Mouse (Mus musculus) liver, adult (tissue): Measurements from ENCODE around the gene Crlf1.

ENCODE experiments used
- GATA4 ChIP-seq: IDR thresholded peaks from 2 replicates; pipeline ENCODE4 v1.6.1; 2014; ENCODE audit warnings: mild to moderate bottlenecking, low read length; ENCODE audit not compliant: insufficient replicate concordance

Gene Crlf1

GRCm38 (mm10) chr8:70503062-70503750 lies 10.2 kb downstream of the Crlf1 start:
- no peak for TF ChIP-seq GATA4

GRCm38 (mm10) chr8:70504291-70504716 lies 11.3 kb downstream of the Crlf1 start:
- no peak for TF ChIP-seq GATA4

DNA sequence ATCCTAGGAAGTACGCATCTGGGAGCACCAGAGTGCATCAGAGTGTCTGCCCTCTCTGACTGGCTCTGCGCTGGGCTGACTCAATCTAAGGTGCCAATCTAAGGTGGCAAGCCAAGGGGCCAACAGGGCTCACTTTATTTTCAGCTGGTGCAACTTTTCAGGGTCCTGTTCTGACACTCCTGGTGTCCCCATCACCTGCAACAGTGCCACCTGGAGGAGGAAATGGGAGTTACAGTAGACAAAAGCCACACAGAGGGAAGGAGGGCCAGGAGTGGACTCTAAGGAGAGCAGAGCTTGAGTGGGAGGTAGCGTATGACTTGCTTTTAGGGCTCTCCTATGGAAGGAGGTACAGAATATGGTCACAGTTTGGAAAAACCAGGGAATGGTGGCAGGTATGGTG lies 11.9 kb downstream of the Crlf1 start:
- TF ChIP-seq GATA4 = no peak

GRCm38 (mm10) chr8:70505698-70506327 lies 12.9 kb downstream of the Crlf1 start:
- TF ChIP-seq GATA4 = no peak

DNA sequence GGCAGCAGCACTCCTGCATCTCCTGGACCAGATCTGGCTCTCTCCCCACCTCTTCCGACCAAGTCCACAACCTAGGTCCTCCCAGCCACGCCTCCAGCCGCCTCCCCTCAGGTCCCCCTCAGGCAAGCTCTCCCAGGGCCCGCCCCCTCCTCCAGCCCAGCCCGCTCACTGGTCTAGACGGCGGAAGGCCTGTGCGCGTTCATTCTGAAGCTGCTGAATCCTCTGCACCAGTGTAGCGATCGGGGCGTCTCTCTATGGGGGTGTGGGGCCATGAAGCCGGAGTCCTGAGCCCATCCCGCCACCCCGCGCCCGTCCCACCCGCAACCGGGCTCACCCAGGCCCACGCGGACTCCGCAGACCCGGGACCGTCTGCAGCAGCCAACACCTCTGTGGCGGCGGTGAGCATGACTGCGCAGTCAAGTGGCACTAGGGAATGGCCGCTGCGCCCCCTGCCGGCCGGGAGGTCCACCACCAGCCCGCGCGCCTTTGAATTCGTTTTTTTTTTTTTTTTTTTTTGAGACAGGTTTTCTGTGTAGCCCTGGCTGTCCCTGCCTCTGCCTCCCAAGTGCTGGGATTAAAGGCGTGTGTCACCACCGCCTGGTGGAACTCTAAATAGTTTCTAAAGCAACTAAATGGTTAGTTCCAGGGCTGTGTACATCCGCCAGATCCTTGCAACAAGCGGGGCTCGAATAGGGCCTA lies 13.5 kb downstream of the Crlf1 start, which contains the start of gene Rex1bd:
Gene Rex1bd (minus strand): TSS at position 425 of the 699 bp plus-strand sequence.
- TF ChIP-seq GATA4 = no peak; the same call in 1 of the 2 replicates

DNA sequence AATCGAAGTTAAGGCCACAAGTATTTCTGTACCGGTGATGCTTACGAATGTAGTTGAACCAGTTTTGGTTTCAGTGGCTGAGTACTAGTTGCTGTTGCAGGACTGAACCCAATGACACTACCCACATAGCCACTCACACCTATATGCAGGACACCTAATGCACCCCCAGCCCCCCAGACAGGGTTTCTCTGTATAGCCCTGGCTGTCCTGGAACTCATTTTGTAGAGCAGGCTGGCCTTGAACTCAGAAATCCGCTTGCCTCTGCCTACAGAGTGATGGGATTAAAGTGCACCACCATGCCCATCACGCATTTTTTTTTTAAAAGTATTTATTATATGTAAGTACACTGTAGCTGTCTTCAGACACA lies 14.1 kb downstream of the Crlf1 start:
- TF ChIP-seq GATA4 = no peak

DNA sequence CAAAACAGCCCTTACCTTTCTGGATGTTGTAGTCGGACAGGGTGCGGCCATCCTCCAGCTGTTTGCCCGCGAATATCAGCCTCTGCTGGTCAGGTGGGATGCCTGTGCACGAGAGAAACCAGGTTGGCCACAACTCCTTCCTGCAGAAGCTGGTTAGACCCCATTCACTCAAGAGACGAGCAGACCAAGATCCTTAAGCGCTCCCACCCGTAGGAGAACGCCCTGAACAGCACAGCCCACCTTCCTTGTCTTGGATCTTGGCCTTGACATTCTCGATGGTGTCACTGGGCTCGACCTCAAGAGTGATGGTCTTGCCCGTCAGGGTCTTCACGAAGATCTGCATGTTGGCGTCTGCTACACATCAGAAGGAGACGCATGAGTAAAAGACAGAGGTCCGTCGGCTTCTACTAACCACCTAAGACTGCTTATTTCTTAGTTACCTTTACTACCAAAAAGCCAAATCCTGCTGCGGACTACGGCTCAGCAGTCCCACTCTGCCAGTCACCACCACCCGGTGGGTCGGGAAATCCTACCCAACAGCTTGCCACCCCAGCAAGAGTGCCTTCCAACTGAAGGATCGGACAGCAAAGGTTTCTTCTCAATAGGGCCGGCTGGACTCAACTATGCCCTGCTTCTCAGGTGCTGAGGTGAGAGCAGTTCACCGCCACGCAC lies 16.5 kb downstream of the Crlf1 start:
- no peak for TF ChIP-seq GATA4

GRCm38 (mm10) chr8:70510228-70510915 lies 17.4 kb downstream of the Crlf1 start, which contains the start of gene Uba52:
Gene Uba52, minus strand, starts transcription at chr8:70510801.
- peak; percentile 45; the same call in 1 of the 2 replicates for TF ChIP-seq GATA4

GRCm38 (mm10) chr8:70511770-70512169 lies 18.8 kb downstream of the Crlf1 start:
- TF ChIP-seq GATA4 = no peak

GRCm38 (mm10) chr8:70512253-70512903 lies 19.4 kb downstream of the Crlf1 start:
- no peak for TF ChIP-seq GATA4

GRCm38 (mm10) chr8:70513441-70513840 lies 20.5 kb downstream of the Crlf1 start:
- TF ChIP-seq GATA4 = no peak

- TF ChIP-seq GATA4 = no peak
These were observed 25.1 kb downstream of the Crlf1 start for GRCm38 (mm10) chr8:70517940-70518643.

GRCm38 (mm10) chr8:70519043-70519442 lies 26.1 kb downstream of the Crlf1 start:
- TF ChIP-seq GATA4 = no peak

GRCm38 (mm10) chr8:70519606-70520005 lies 26.6 kb downstream of the Crlf1 start:
- no peak for TF ChIP-seq GATA4
